Mouse (Mus musculus): ENCODE results near the gene 4933402N22Rik. TPM values are rescaled to one million over a fixed set of nuclear protein-coding genes. Genes with fewer than 3 reads are reported as not detected.
"Not testable (repeated sequence)": the region's sequence is repeated elsewhere in the genome, so short reads cannot be mapped to it uniquely, and the experiment has no call there.

The 4933402N22Rik gene
- total RNA-seq (2021), result not detected

GRCm38 (mm10) chr5:11917743-11918142 lies at the start of gene 4933402N22Rik:
4933402N22Rik (plus strand) TSS chr5:11918043.
- DNase-seq (ENCODE audit: low spot score in 2 of 2); intact Hi-C loops (cut with DNase I): not testable (repeated sequence)

GRCm38 (mm10) chr5:11923790-11924189 lies 5.9 kb downstream of the 4933402N22Rik start:
- intact Hi-C loops (cut with DNase I); DNase-seq (ENCODE audit: low spot score in 2 of 2): not testable (repeated sequence)

Other genes starting within 250 kb of the 4933402N22Rik start
- gene Gm8922, start 236.1 kb upstream of the 4933402N22Rik start, total RNA-seq (2021), result not detected
- not detected for gene Gm8926, start 147.5 kb upstream of the 4933402N22Rik start, total RNA-seq (2021)
- not detected for gene Gm6465, start 72.5 kb upstream of the 4933402N22Rik start, total RNA-seq (2021)